Mouse (Mus musculus): ENCODE measurements at regions not wholly inside any gene's neighbourhood (a gene's known extent, or its start where the extent isn't known, plus 50 kb on each side); places are given as distances from the start of the nearest gene placed in this dataset.

DNA sequence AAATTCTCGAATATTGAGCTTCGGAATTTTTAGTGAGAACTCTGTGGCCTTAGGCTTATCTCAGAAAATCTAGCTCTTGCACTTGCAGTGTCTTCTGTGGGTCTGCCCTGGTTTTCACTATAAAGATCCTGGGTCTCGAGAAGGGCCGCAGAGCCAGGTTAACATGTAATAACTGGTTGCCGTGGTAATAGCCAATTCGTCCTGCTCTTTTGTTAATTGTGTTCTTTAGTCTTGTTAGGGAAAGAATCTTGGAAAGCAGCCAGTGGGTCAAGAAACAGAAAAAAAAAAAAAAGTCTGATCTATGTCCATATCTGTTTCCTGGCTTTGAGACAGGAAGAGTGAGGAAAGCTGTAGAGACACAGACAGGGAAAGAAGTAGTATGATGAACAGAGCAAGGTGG is 217.9 kb downstream of the Tpbg start:
- Histone ChIP-seq H3K36me3 (ENCODE audit: control insufficient read depth, insufficient read depth) (no peaks in the 10 kb centered on the region), H3K9ac (ENCODE audit: low read length) (no peak overlapping the region), H3K4me3 (ENCODE audit: low read length) (no peak overlapping the region), H3K27ac (ENCODE audit: low read length) (no peak overlapping the region), H3K4me1 (ENCODE audit: control insufficient read depth, insufficient read depth, low read length) (no peaks in the 10 kb centered on the region), H3K4me2 (ENCODE audit: low read depth, low read length) (no peak overlapping the region), H3K9me3 (replicated peaks; ENCODE audit: control insufficient read depth, low read length) (no peaks in the 10 kb centered on the region), H3K27me3 (ENCODE audit: control insufficient read depth, insufficient read depth, low read length) (no peaks in the 10 kb centered on the region)
- WGBS = 53% methylated on average over 6 of the region's 6 CpGs
- ATAC-seq (replicated peaks; ENCODE audit: extremely low read depth, insufficient read depth, low FRiP score) = no peak

DNA sequence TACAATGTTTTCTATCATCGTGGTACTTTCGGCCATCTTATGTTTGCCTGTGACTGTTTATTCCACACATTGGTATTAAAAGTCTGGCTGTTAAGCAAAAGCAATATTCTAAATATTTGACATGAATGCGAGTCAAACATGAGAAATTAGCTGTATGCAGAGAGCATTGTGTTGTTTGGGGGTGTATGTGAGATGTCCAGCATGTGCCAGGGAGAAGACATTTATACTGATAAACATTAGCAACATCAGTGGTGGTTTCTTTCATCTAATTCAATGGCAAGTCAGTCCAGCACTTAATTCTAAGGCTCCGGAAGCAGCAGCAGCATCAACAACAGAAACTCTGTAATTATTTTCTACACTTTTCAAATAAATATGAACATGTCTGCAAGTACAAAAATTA is 219.1 kb downstream of the Tpbg start:
- H3K4me2 ChIP-seq (ENCODE audit: low read depth, low read length) = no peak overlapping the region
- 83% methylated on average over 4 of the region's 4 CpGs for WGBS
- no peaks in the 10 kb centered on the region for H3K27me3 ChIP-seq (ENCODE audit: control insufficient read depth, insufficient read depth, low read length)
- no peaks in the 10 kb centered on the region for H3K9me3 ChIP-seq (replicated peaks; ENCODE audit: control insufficient read depth, low read length)
- no peak for ATAC-seq (replicated peaks; ENCODE audit: extremely low read depth, insufficient read depth, low FRiP score)
- no peak overlapping the region for H3K4me3 ChIP-seq (ENCODE audit: low read length)
- no peak overlapping the region for H3K9ac ChIP-seq (ENCODE audit: low read length)
- no peaks in the 10 kb centered on the region for H3K4me1 ChIP-seq (ENCODE audit: control insufficient read depth, insufficient read depth, low read length)
- no peak overlapping the region for H3K27ac ChIP-seq (ENCODE audit: low read length)
- no peaks in the 10 kb centered on the region for H3K36me3 ChIP-seq (ENCODE audit: control insufficient read depth, insufficient read depth)

DNA sequence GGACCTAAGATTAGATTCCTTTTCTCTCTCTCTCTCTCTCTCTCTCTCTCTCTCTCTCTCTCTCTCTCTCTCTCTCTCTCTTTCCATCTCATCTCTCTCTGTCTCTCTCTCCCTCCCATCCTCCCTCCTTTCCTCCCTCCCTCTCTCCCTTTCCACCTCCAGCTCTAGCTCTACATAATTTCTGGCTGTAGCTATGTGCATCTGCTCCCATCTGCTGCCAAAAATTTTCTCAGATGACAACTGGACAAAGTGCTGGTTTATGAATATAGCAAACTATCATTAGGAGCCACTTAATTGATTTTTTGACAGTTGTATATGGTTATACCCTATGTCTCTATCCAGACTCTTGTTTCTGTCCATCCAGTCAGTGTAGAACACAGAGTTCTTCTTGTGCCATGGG is 237.1 kb downstream of the Tpbg start:
- no peaks in the 10 kb centered on the region for H3K4me1 ChIP-seq (ENCODE audit: control insufficient read depth, insufficient read depth, low read length)
- H3K9ac ChIP-seq (ENCODE audit: low read length) = no peak overlapping the region
- H3K9me3 ChIP-seq (replicated peaks; ENCODE audit: control insufficient read depth, low read length) = no peaks in the 10 kb centered on the region
- no peak overlapping the region for H3K4me3 ChIP-seq (ENCODE audit: low read length)
- H3K4me2 ChIP-seq (ENCODE audit: low read depth, low read length) = no peak overlapping the region
- H3K36me3 ChIP-seq (ENCODE audit: control insufficient read depth, insufficient read depth) = no peaks in the 10 kb centered on the region
- H3K27ac ChIP-seq (ENCODE audit: low read length) = no peak overlapping the region
- no peak for ATAC-seq (replicated peaks; ENCODE audit: extremely low read depth, insufficient read depth, low FRiP score)
- no peaks in the 10 kb centered on the region for H3K27me3 ChIP-seq (ENCODE audit: control insufficient read depth, insufficient read depth, low read length)

DNA sequence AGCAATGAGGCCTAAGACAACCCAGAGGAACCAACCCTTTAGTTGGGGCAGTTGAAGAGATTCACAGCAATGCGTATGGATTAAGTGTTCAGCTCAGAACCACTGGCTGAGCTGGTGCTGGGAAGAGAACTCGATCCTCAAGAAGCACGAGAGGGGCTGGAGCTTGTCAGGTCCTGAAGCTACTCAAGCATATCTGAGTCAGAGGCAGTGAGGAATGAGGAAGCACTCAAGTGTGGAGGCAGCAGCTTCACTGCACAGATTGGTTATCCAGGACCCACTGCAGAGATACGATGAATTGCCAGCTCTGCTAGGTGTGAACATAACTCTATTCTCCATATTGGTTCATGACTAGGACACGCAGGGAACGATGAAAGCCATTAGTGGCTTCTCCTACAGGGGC is 239.7 kb downstream of the Tpbg start:
- H3K36me3 ChIP-seq (ENCODE audit: control insufficient read depth, insufficient read depth) = no peaks in the 10 kb centered on the region
- no peak overlapping the region for H3K4me2 ChIP-seq (ENCODE audit: low read depth, low read length)
- H3K9ac ChIP-seq (ENCODE audit: low read length) = no peak overlapping the region
- 58% methylated on average over 6 of the region's 6 CpGs for WGBS
- H3K9me3 ChIP-seq (replicated peaks; ENCODE audit: control insufficient read depth, low read length) = no peaks in the 10 kb centered on the region
- H3K27me3 ChIP-seq (ENCODE audit: control insufficient read depth, insufficient read depth, low read length) = no peaks in the 10 kb centered on the region
- no peak overlapping the region for H3K27ac ChIP-seq (ENCODE audit: low read length)
- H3K4me3 ChIP-seq (ENCODE audit: low read length) = no peak overlapping the region
- ATAC-seq (replicated peaks; ENCODE audit: extremely low read depth, insufficient read depth, low FRiP score) = no peak
- no peaks in the 10 kb centered on the region for H3K4me1 ChIP-seq (ENCODE audit: control insufficient read depth, insufficient read depth, low read length)

DNA sequence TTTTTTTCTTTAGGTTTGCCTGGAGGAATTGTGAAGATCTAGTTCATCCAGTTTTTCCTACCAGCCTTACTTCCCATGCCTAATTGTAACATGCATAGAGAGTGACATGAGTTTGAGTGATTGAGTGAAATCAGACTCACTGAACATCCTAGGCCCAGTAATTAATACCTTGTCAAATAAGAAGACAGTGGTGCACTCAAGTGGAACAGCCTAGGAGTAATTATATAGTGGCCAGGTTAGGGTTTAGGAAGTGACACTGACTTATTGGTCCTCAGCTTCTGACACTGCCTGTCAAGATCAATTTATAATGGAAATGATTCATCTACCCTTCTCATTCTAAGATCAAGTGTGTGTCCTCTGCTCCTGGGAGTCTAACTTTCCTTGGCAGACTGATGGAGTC is 250.8 kb downstream of the Tpbg start:
- no peaks in the 10 kb centered on the region for H3K4me1 ChIP-seq (ENCODE audit: control insufficient read depth, insufficient read depth, low read length)
- no peak overlapping the region for H3K9ac ChIP-seq (ENCODE audit: low read length)
- H3K27me3 ChIP-seq (ENCODE audit: control insufficient read depth, insufficient read depth, low read length) = no peaks in the 10 kb centered on the region
- no peak overlapping the region for H3K27ac ChIP-seq (ENCODE audit: low read length)
- H3K9me3 ChIP-seq (replicated peaks; ENCODE audit: control insufficient read depth, low read length) = no peaks in the 10 kb centered on the region
- no peak for ATAC-seq (replicated peaks; ENCODE audit: extremely low read depth, insufficient read depth, low FRiP score)
- H3K36me3 ChIP-seq (ENCODE audit: control insufficient read depth, insufficient read depth) = no peaks in the 10 kb centered on the region
- no peak overlapping the region for H3K4me2 ChIP-seq (ENCODE audit: low read depth, low read length)
- no peak overlapping the region for H3K4me3 ChIP-seq (ENCODE audit: low read length)

DNA sequence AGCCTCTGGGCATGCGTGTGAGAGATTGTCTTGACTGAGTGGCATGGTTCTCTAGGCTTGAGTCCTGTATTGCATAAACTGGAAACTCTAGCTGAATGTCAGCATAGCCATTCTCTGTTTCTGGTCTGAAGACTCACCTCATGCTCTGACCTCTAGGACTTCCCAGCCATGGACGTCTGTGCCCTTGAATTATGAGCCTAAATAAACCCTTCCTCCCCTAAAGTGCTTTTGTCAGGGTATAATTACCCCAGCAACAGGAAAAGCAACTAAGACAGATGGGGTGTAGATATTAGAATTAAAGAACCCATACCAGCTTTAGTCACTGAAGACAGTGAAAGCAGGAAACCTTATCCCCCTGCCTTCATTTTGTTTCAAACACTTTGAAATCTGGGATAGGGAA is 253.3 kb downstream of the Tpbg start:
- ATAC-seq (replicated peaks; ENCODE audit: extremely low read depth, insufficient read depth, low FRiP score) = no peak
- H3K4me1 ChIP-seq (ENCODE audit: control insufficient read depth, insufficient read depth, low read length) = no peaks in the 10 kb centered on the region
- WGBS = 58% methylated on average over 2 of the region's 2 CpGs
- H3K9ac ChIP-seq (ENCODE audit: low read length) = no peak overlapping the region
- no peak overlapping the region for H3K4me2 ChIP-seq (ENCODE audit: low read depth, low read length)
- no peaks in the 10 kb centered on the region for H3K9me3 ChIP-seq (replicated peaks; ENCODE audit: control insufficient read depth, low read length)
- no peaks in the 10 kb centered on the region for H3K27me3 ChIP-seq (ENCODE audit: control insufficient read depth, insufficient read depth, low read length)
- no peak overlapping the region for H3K27ac ChIP-seq (ENCODE audit: low read length)
- H3K36me3 ChIP-seq (ENCODE audit: control insufficient read depth, insufficient read depth) = no peaks in the 10 kb centered on the region
- H3K4me3 ChIP-seq (ENCODE audit: low read length) = no peak overlapping the region

DNA sequence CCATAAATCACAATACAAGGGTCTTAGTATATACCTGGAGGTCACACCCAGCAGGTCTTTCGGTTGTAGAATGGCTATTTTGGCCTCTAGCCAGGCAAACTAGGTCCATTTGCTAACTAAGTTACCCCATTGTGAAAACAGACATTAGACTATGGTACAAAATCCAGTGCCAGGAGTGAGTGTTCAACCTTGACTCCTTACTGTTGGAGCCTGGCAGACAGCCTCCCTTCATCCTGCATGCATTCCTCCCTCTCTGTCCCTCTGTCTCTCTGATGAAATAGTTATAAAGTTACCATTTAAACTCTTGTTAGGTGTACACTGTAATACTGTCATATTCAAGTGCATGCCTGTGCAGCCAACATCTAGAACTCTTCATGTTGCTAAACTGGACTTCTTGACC is 254.1 kb downstream of the Tpbg start:
- Histone ChIP-seq H3K4me2 (ENCODE audit: low read depth, low read length) (no peak overlapping the region), H3K4me1 (ENCODE audit: control insufficient read depth, insufficient read depth, low read length) (no peaks in the 10 kb centered on the region), H3K36me3 (ENCODE audit: control insufficient read depth, insufficient read depth) (no peaks in the 10 kb centered on the region), H3K27ac (ENCODE audit: low read length) (no peak overlapping the region), H3K4me3 (ENCODE audit: low read length) (no peak overlapping the region), H3K27me3 (ENCODE audit: control insufficient read depth, insufficient read depth, low read length) (no peaks in the 10 kb centered on the region), H3K9ac (ENCODE audit: low read length) (no peak overlapping the region), H3K9me3 (replicated peaks; ENCODE audit: control insufficient read depth, low read length) (no peaks in the 10 kb centered on the region)
- no peak for ATAC-seq (replicated peaks; ENCODE audit: extremely low read depth, insufficient read depth, low FRiP score)
- 61% methylated on average over 1 of the region's 1 CpGs for WGBS

DNA sequence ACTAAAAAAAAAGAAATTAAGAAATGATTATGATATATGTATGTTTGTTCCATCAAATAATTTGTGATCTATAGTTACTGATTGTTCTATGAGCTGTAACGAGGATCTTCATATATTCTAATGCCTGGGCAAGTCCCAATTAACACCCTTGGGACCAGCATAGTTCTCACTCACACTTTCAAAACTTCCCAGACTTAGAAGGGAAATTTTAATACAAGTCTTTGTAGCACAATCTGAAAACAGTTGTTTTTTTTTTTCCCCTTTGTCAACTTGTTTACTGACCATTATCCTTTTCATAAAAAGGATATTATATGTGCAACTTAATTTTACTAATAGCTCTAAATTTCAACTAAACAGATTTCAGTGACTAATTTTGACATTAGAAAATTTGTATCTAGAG is 257.1 kb downstream of the Tpbg start:
- Histone ChIP-seq H3K27me3 (ENCODE audit: control insufficient read depth, insufficient read depth, low read length) (no peaks in the 10 kb centered on the region), H3K4me1 (ENCODE audit: control insufficient read depth, insufficient read depth, low read length) (no peaks in the 10 kb centered on the region), H3K9ac (ENCODE audit: low read length) (no peak overlapping the region), H3K4me2 (ENCODE audit: low read depth, low read length) (no peak overlapping the region), H3K27ac (ENCODE audit: low read length) (no peak overlapping the region), H3K9me3 (replicated peaks; ENCODE audit: control insufficient read depth, low read length) (no peaks in the 10 kb centered on the region), H3K36me3 (ENCODE audit: control insufficient read depth, insufficient read depth) (no peaks in the 10 kb centered on the region), H3K4me3 (ENCODE audit: low read length) (no peak overlapping the region)
- WGBS = 83% methylated on average over 1 of the region's 1 CpGs
- ATAC-seq (replicated peaks; ENCODE audit: extremely low read depth, insufficient read depth, low FRiP score) = no peak

DNA sequence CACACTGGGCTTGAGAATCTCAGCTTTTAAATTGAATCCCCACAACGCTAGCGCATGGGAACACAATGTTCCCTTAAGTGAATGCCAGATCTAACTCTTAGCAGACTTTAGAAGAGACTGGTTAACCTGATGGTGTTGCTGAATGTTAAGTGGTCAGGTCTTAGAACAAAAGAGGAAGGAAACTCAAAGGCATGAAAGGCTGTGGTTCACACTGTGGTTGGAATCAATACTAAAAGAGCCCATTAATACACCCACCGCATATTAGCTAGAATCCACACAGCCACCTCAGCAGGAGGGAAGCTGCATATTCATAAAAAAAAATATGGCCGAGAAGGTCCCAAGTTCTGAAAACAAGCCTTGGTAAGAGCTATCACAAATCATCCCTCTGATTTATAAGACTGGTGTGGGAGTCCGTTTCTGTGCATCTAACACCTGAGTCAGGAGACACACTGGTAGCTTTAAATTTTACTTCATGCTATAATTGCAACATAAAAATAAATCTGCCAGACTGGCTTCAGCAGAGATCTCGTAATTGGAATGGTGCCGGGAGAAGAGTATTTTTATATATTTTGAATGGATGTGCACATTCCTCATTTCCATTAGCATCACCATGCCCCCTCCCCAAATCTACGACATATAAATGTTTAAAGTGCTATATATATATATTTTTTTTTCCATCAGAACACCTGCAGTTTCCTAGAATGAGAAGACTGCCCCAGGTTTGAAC is 259.3 kb downstream of the Tpbg start:
- Histone ChIP-seq H3K27ac (ENCODE audit: low read length) (no peak overlapping the region), H3K36me3 (ENCODE audit: control insufficient read depth, insufficient read depth) (no peaks in the 10 kb centered on the region), H3K4me2 (ENCODE audit: low read depth, low read length) (no peak overlapping the region), H3K9ac (ENCODE audit: low read length) (no peak overlapping the region), H3K4me3 (ENCODE audit: low read length) (no peak overlapping the region), H3K27me3 (ENCODE audit: control insufficient read depth, insufficient read depth, low read length) (no peaks in the 10 kb centered on the region), H3K9me3 (replicated peaks; ENCODE audit: control insufficient read depth, low read length) (no peaks in the 10 kb centered on the region), H3K4me1 (ENCODE audit: control insufficient read depth, insufficient read depth, low read length) (no peaks in the 10 kb centered on the region)
- 80% methylated on average over 8 of the region's 8 CpGs for WGBS
- no peak for ATAC-seq (replicated peaks; ENCODE audit: extremely low read depth, insufficient read depth, low FRiP score)

Measured in heart, embryonic 16.5 days (tissue).